Mouse (Mus musculus): ENCODE measurements around the gene Psmc1. TPM values are rescaled to one million over a fixed set of nuclear protein-coding genes. Genes with fewer than 3 reads are reported as not detected.

The Psmc1 gene
- polyA plus RNA-seq (2016; fragmentation: Nextera tagmentation; extraction: Ambion mirVana): 417 and 419 TPM in 2 replicates

GRCm38 (mm10) chr12:100109986-100110696 is at the start of gene Psmc1:
Gene Psmc1 (plus strand): TSS chr12:100110154.
- WGBS: under 1% methylated on average over 58 of the region's 58 CpGs
- Histone ChIP-seq H3K36me3 (peaks cover 38% of the 10 kb centered on the region), H3K27me3 (ENCODE audit: low read depth, poor library complexity, severe bottlenecking) (no peaks in the 10 kb centered on the region), H3K27ac (replicated peaks) (peak within 1 kb of the TSS; percentile 92), H3K9me3 (replicated peaks) (no peaks in the 10 kb centered on the region), H3K4me3 (peak within 1 kb of the TSS; percentile 94), H3K4me1 (peaks cover 32% of the 10 kb centered on the region)
- peak; percentile 85 for DNase-seq (ENCODE audit: low spot score)

GRCm38 (mm10) chr12:100061071-100061470 is 48.9 kb upstream of the Psmc1 start:
- Histone ChIP-seq H3K36me3 (no peaks in the 10 kb centered on the region), H3K4me3 (no peak overlapping the region), H3K4me1 (no peaks in the 10 kb centered on the region), H3K9me3 (replicated peaks) (no peaks in the 10 kb centered on the region), H3K27ac (replicated peaks) (no peak overlapping the region), H3K27me3 (ENCODE audit: low read depth, poor library complexity, severe bottlenecking) (no peaks in the 10 kb centered on the region)
- 92% methylated on average over 10 of the region's 10 CpGs for WGBS
- no peak for DNase-seq (ENCODE audit: low spot score)

GRCm38 (mm10) chr12:100061826-100062225 is 48.1 kb upstream of the Psmc1 start:
- DNase-seq (ENCODE audit: low spot score): no peak
- Histone ChIP-seq H3K9me3 (replicated peaks) (no peaks in the 10 kb centered on the region), H3K27me3 (ENCODE audit: low read depth, poor library complexity, severe bottlenecking) (no peaks in the 10 kb centered on the region), H3K36me3 (no peaks in the 10 kb centered on the region), H3K27ac (replicated peaks) (no peak overlapping the region), H3K4me1 (no peaks in the 10 kb centered on the region), H3K4me3 (no peak overlapping the region)

GRCm38 (mm10) chr12:100062584-100062983 is 47.4 kb upstream of the Psmc1 start:
- DNase-seq (ENCODE audit: low spot score): no peak
- Histone ChIP-seq H3K4me1 (no peaks in the 10 kb centered on the region), H3K27ac (replicated peaks) (no peak overlapping the region), H3K36me3 (no peaks in the 10 kb centered on the region), H3K4me3 (no peak overlapping the region), H3K27me3 (ENCODE audit: low read depth, poor library complexity, severe bottlenecking) (no peaks in the 10 kb centered on the region), H3K9me3 (replicated peaks) (no peaks in the 10 kb centered on the region)
- WGBS: 76% methylated on average over 3 of the region's 3 CpGs

- Histone ChIP-seq H3K9me3 (replicated peaks) (no peaks in the 10 kb centered on the region), H3K27ac (replicated peaks) (no peak overlapping the region), H3K4me3 (no peak overlapping the region), H3K4me1 (no peaks in the 10 kb centered on the region), H3K27me3 (ENCODE audit: low read depth, poor library complexity, severe bottlenecking) (no peaks in the 10 kb centered on the region), H3K36me3 (no peaks in the 10 kb centered on the region)
- 87% methylated on average over 3 of the region's 3 CpGs for WGBS
- DNase-seq (ENCODE audit: low spot score): no peak
Observed at GRCm38 (mm10) chr12:100065109-100065508, 44.8 kb upstream of the Psmc1 start.

GRCm38 (mm10) chr12:100067477-100067876 is 42.5 kb upstream of the Psmc1 start:
- no peaks in the 10 kb centered on the region for H3K36me3 ChIP-seq
- no peak for DNase-seq (ENCODE audit: low spot score)
- no peak overlapping the region for H3K4me3 ChIP-seq
- 94% methylated on average over 5 of the region's 5 CpGs for WGBS
- H3K27ac ChIP-seq (replicated peaks): no peak overlapping the region
- no peaks in the 10 kb centered on the region for H3K27me3 ChIP-seq (ENCODE audit: low read depth, poor library complexity, severe bottlenecking)
- no peaks in the 10 kb centered on the region for H3K4me1 ChIP-seq
- no peaks in the 10 kb centered on the region for H3K9me3 ChIP-seq (replicated peaks)

- WGBS: 78% methylated on average over 4 of the region's 4 CpGs
- Histone ChIP-seq H3K27me3 (ENCODE audit: low read depth, poor library complexity, severe bottlenecking) (no peaks in the 10 kb centered on the region), H3K36me3 (no peaks in the 10 kb centered on the region), H3K4me1 (peaks cover 5% of the 10 kb centered on the region; the same call in 1 of the 2 replicates), H3K9me3 (replicated peaks) (no peaks in the 10 kb centered on the region), H3K4me3 (no peak overlapping the region), H3K27ac (replicated peaks) (no peak overlapping the region)
- DNase-seq (ENCODE audit: low spot score): no peak
Observed at GRCm38 (mm10) chr12:100073201-100073672, 36.7 kb upstream of the Psmc1 start.

- Histone ChIP-seq H3K36me3 (no peaks in the 10 kb centered on the region), H3K9me3 (replicated peaks) (no peaks in the 10 kb centered on the region), H3K27ac (replicated peaks) (no peak overlapping the region), H3K27me3 (ENCODE audit: low read depth, poor library complexity, severe bottlenecking) (no peaks in the 10 kb centered on the region), H3K4me1 (peaks cover 5% of the 10 kb centered on the region; the same call in 1 of the 2 replicates), H3K4me3 (no peak overlapping the region)
- DNase-seq (ENCODE audit: low spot score): no peak
- 91% methylated on average over 4 of the region's 4 CpGs for WGBS
Observed at GRCm38 (mm10) chr12:100075715-100076114, 34.2 kb upstream of the Psmc1 start.

GRCm38 (mm10) chr12:100079636-100080286 is 30.2 kb upstream of the Psmc1 start:
- no peaks in the 10 kb centered on the region for H3K36me3 ChIP-seq
- H3K4me3 ChIP-seq: no peak overlapping the region
- H3K4me1 ChIP-seq: peaks cover 8% of the 10 kb centered on the region
- DNase-seq (ENCODE audit: low spot score): no peak
- no peaks in the 10 kb centered on the region for H3K27me3 ChIP-seq (ENCODE audit: low read depth, poor library complexity, severe bottlenecking)
- H3K27ac ChIP-seq (replicated peaks): no peak overlapping the region
- 84% methylated on average over 8 of the region's 8 CpGs for whole genome bisulfite sequencing
- H3K9me3 ChIP-seq (replicated peaks): no peaks in the 10 kb centered on the region

GRCm38 (mm10) chr12:100088026-100088425 is 21.9 kb upstream of the Psmc1 start:
- 94% methylated on average over 3 of the region's 3 CpGs for WGBS
- Histone ChIP-seq H3K36me3 (no peaks in the 10 kb centered on the region), H3K4me1 (peaks cover 8% of the 10 kb centered on the region), H3K27ac (replicated peaks) (no peak overlapping the region), H3K27me3 (ENCODE audit: low read depth, poor library complexity, severe bottlenecking) (no peaks in the 10 kb centered on the region), H3K4me3 (no peak overlapping the region), H3K9me3 (replicated peaks) (no peaks in the 10 kb centered on the region)
- DNase-seq (ENCODE audit: low spot score): no peak

- whole genome bisulfite sequencing: 89% methylated on average over 5 of the region's 5 CpGs
- no peak for DNase-seq (ENCODE audit: low spot score)
- H3K4me1 ChIP-seq: peaks cover under 1% of the 10 kb centered on the region
- H3K36me3 ChIP-seq: no peaks in the 10 kb centered on the region
- no peak overlapping the region for H3K27ac ChIP-seq (replicated peaks)
- H3K9me3 ChIP-seq (replicated peaks): no peaks in the 10 kb centered on the region
- no peaks in the 10 kb centered on the region for H3K27me3 ChIP-seq (ENCODE audit: low read depth, poor library complexity, severe bottlenecking)
- no peak overlapping the region for H3K4me3 ChIP-seq
Observed at GRCm38 (mm10) chr12:100089265-100089664, 20.7 kb upstream of the Psmc1 start.

GRCm38 (mm10) chr12:100090750-100091149 is 19.2 kb upstream of the Psmc1 start:
- H3K9me3 ChIP-seq (replicated peaks): no peaks in the 10 kb centered on the region
- DNase-seq (ENCODE audit: low spot score): no peak

GRCm38 (mm10) chr12:100093046-100093445 is 16.9 kb upstream of the Psmc1 start:
- no peak overlapping the region for H3K27ac ChIP-seq (replicated peaks)
- H3K9me3 ChIP-seq (replicated peaks): no peaks in the 10 kb centered on the region
- no peaks in the 10 kb centered on the region for H3K4me1 ChIP-seq
- WGBS: 89% methylated on average over 11 of the region's 11 CpGs
- no peak overlapping the region for H3K4me3 ChIP-seq
- DNase-seq (ENCODE audit: low spot score): no peak
- H3K36me3 ChIP-seq: no peaks in the 10 kb centered on the region
- H3K27me3 ChIP-seq (ENCODE audit: low read depth, poor library complexity, severe bottlenecking): no peaks in the 10 kb centered on the region

More at GRCm38 (mm10) chr12:100090750-100091149, 19.2 kb upstream of the Psmc1 start:
- Histone ChIP-seq H3K36me3 (no peaks in the 10 kb centered on the region), H3K27ac (replicated peaks) (no peak overlapping the region), H3K27me3 (ENCODE audit: low read depth, poor library complexity, severe bottlenecking) (no peaks in the 10 kb centered on the region), H3K4me3 (no peak overlapping the region), H3K4me1 (no peaks in the 10 kb centered on the region)
- WGBS: 87% methylated on average over 4 of the region's 4 CpGs

All from midbrain, embryonic 10.5 days (tissue).